Mouse (Mus musculus): ENCODE data around the gene Ext2. TPM values are rescaled to one million over a fixed set of nuclear protein-coding genes. Genes with fewer than 3 reads are reported as not detected.
A peak's percentile ranks its signal among the peaks of the same experiment; 100 is the strongest.

Gene Ext2
- 40.6 and 41.3 TPM in 2 replicates for total RNA-seq (2015)
- total RNA-seq (2017), result 26.1 and 28.7 TPM in 2 replicates

DNA sequence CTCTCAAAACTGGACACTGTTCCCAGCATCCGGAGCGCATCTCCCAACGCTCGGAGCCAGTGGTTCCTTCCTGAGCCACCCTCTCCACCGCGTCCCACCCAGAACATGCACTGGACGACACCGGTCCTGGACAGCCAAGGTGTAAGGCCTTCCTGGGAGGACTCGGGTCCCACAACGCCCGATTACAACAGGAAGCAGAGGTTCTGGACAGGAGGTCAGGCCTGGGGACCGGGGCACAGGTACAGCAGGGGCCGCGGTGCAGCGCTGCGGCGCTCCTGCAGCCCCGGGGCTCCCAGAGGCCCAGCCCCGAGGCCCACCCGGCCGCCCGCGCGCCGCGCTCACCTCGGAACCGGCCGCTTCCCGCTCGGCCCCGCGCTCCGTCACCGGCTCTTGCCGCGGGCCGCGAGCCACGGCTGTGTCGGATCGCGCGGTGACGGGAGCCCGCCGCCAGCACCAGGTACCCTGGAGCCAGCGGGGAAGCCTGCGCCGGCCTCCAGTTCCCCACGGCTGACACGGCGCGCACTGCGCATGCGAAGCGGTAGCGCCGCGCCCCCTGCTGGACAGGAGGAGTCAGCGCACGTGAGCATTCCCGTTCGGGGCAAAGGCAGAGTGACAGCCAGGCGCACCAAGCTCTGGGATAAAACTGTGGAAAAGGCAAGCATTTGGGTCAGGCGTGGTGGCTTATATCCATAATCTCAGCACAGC lies at the start of gene Ext2:
Ext2 (minus strand) TSS at position 524 of the 705 bp plus-strand sequence.
- peak; percentile 90 for ATAC-seq (replicated peaks; ENCODE audit: poor library complexity)

- ATAC-seq (replicated peaks; ENCODE audit: poor library complexity), result no peak
These were observed 49.1 kb upstream of the Ext2 start for GRCm38 (mm10) chr2:93871411-93871925.

GRCm38 (mm10) chr2:93870842-93871241 lies 48.5 kb upstream of the Ext2 start:
- peak; percentile 70 for ATAC-seq (replicated peaks; ENCODE audit: poor library complexity)

DNA sequence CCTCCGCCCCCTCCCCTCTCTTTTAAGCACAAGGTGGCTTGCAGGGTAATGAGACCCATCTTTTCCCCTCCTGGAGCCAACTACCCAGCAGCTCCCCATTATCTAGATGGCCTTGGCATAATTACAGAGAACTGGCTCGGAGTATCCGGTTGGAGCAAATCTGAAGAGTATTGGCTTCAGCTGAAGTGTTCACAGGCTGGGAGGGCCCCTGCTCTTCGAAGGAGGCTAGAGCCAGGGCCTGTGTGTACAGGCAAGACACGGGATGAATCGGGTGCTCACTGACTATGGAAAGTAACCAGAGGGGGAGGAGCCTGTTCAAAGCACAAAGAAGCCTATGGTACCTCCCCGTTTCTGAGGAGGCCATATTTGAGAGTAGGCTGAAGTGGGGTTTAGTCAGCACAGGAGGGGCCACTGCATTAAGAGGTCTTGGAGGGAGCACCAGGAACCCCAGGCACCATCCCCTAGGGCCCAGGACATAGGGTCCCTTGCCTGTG lies 46.8 kb upstream of the Ext2 start, which contains the start of gene Accsl:
Accsl (minus strand) TSS at position 51 of the 494 bp plus-strand sequence.
- ATAC-seq (replicated peaks; ENCODE audit: poor library complexity), result no peak

DNA sequence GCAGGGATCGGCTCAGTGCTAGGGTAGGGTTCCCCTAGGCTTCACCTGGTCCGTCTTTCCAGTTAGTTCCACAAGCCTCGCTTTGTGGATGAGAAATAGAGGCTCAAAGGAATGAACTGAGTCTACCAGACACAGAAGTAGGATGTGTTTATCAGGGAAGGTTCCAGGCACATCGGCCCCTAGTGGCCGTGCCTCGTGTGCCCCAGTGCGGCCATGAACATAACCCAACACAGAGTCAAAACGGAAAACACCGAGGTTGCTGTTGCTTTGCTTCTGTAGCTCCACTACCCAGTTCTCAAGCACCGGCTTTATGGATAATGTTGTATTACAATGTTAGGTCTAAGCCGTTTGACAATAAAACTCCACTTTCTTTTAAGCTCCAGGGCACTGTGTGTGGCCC lies 46.2 kb upstream of the Ext2 start:
- no peak for ATAC-seq (replicated peaks; ENCODE audit: poor library complexity)

GRCm38 (mm10) chr2:93863229-93863628 lies 40.9 kb upstream of the Ext2 start:
- no peak for ATAC-seq (replicated peaks; ENCODE audit: poor library complexity)

DNA sequence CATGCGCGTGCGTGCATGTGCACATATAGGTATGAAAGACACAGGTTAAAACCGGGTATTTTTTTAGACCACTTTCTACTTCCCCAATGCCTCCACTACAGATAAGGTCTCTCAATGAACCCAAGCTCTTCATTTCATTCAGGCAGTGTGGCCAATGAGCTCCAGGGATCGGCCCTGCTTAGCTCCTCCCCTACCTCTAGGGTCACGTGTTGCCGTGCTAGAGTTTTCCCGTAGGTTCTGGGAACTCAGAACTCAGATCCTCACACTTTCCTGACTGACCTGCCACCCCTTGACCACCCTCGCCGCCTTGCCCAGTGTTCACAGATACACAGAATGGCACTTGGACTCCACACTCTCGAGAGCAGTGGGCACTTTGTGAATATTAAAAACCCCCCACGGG lies 36.5 kb upstream of the Ext2 start:
- no peak for ATAC-seq (replicated peaks; ENCODE audit: poor library complexity)

DNA sequence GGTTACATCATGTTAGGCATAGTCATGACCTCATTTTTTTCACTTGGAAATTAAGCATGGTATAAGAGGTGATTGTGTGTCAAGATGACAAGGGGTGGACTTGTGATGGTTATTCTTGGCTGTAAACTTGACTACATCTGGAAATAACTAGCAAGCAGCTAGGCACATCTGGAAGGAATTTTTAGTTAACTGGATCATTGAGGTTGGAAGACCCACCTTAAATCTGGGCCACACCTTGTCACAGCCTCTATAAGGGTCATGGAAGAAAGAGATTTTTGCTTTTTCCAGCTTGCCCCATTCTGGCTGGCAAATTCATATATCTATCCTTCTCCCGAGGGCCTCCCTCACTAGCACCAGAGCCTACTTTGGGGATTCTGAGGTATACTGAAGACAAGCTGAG lies 28.9 kb upstream of the Ext2 start:
- no peak for ATAC-seq (replicated peaks; ENCODE audit: poor library complexity)

- ATAC-seq (replicated peaks; ENCODE audit: poor library complexity), result peak; percentile 47
These were observed 28.1 kb upstream of the Ext2 start for GRCm38 (mm10) chr2:93850317-93850944.

DNA sequence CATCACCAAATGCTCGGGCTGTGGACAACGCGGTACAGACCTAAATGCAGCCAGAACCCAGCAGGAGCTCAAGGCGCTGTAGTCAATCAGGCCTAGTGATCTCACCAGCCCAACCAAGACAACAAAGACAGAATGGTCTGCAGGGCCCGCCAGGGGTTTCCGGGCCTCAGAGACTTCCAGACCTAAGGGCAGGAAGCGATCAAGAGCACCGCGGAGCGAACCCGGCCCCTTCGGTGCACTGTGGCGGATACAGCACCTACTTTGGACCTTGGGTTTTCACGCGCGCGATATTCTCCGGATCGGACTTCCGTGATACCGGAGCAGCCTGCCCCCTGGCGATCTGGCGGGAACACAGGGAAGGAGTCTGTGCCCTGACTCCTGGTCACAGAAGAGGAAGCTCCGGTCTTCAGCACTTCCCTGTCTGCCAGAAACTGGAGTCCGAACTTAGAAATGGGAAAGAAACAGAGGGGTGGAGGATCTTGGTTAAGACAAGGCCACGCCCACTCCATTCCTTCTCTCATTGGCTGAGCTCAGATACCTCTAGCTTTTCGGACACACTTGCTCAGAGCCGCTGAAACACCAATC lies 27.2 kb upstream of the Ext2 start, which contains the start of gene Accs:
Accs (minus strand) TSS at position 439 of the 585 bp plus-strand sequence.
- ATAC-seq (replicated peaks; ENCODE audit: poor library complexity), result peak; percentile 90

GRCm38 (mm10) chr2:93841349-93841748 lies 19.0 kb upstream of the Ext2 start:
- ATAC-seq (replicated peaks; ENCODE audit: poor library complexity), result no peak

DNA sequence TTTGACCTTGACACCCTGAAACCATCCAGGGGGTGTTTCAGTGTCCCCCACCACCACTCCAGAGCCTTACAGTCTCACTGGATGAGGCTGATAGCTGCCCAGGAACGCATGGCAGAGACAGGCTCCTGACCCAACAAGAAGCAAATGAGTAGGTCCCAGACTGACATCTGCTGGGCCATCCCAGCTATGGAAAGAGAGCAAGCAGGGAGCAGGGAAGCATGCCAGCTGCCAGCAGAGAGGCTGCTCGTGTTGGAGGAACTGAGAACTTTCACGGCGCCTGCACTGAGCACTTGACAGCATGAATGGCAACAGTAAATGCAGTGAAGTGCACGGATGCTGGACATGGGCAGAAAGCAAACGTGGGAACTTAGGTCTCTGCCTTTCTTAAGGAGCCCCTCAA lies 17.7 kb upstream of the Ext2 start:
- ATAC-seq (replicated peaks; ENCODE audit: poor library complexity), result no peak

DNA sequence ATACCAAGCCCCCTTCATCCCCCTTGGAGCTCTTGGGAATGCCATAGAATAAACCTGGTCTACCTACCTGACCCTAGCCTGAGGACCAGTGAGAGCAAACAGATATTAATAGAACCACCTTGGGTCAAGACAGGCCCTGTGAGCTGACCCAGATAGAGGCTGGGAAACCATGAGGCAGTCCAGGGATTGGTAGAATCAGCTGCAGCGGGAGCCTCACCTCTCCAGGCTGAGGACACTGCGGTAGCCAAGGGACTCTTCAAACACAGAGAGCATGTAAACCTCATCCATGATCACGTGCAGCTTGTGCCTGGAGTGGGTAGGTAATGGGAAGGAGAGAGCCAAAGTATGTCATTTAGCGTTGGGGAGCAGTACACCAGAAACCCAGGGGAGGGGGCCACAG lies 16.6 kb upstream of the Ext2 start:
- ATAC-seq (replicated peaks; ENCODE audit: poor library complexity), result no peak

DNA sequence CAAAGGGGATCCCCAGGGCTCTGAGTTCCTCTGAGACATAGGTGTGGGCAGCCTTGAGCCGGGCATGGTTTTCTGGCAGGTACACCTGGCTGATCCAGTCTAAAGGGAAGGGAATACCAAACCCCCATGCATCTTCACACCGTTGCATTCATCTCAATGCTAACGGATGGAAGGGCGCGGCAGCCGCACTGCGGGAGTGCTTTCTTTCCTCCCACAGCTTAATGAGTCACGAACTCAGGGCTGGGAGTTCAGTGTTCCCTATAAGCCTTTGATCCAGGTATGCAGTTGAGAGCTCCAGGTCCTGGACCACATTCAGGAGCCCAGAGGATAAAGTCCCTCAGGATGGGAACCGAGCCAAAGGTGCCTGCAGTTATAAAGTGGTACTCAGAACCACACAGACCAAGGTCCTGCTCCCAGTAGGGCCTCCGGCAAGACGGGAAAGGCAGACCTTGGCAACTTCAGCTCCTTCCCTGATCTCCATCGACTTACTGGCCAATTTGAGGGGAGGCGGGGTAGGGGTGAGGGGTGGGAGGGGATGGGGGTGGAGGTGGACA lies 13.9 kb upstream of the Ext2 start:
- no peak for ATAC-seq (replicated peaks; ENCODE audit: poor library complexity)

GRCm38 (mm10) chr2:93835596-93835995 lies 13.2 kb upstream of the Ext2 start:
- no peak for ATAC-seq (replicated peaks; ENCODE audit: poor library complexity)

- ATAC-seq (replicated peaks; ENCODE audit: poor library complexity), result peak; percentile 95
These were observed 1.2 kb upstream of the Ext2 start for GRCm38 (mm10) chr2:93823519-93823918.

- peak; percentile 43; the same call in 1 of the 2 replicates for ATAC-seq (replicated peaks; ENCODE audit: poor library complexity)
These were observed 4.6 kb downstream of the Ext2 start for GRCm38 (mm10) chr2:93817791-93818190.

- no peak for ATAC-seq (replicated peaks; ENCODE audit: poor library complexity)
These were observed 9.0 kb downstream of the Ext2 start for GRCm38 (mm10) chr2:93813343-93813742.

DNA sequence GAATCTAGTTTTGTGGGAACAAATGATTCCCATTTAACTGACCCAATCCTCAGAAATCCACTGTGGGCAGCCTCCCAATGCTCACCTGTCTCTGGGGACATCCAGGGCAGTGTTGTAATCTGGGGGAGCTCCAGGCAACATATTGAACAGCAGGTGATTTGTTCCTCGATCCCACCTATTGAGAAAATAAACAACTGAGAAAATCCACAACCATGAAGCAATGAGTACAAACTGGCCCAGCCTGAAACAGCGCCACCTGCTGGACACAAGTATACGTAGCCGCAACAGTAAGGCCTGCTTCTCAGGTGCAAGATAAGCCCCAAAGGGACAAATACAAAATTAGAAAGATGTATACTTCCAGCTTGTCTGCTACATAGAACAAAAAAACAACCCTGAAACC lies 10.6 kb downstream of the Ext2 start:
- ATAC-seq (replicated peaks; ENCODE audit: poor library complexity), result peak; percentile 85

DNA sequence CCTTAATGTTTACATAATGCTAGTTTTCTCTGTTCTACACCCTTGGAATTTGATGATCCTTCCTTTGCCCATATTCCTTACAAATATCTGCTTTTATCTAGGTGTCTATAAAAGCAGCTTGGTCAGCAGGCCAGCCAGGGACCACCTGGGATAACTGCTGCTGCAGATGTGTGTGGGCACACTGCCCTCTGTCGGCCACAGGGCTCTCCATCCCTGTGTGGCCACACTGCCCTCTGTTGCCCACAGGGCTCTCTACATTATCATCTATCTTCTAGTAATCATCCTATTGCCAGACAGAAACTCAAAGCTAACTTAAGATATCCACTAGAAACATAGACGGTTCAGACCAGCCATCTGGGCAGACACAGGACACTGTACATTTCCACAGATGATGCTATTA lies 12.4 kb downstream of the Ext2 start:
- peak; percentile 92 for ATAC-seq (replicated peaks; ENCODE audit: poor library complexity)

- ATAC-seq (replicated peaks; ENCODE audit: poor library complexity), result no peak
These were observed 14.3 kb downstream of the Ext2 start for GRCm38 (mm10) chr2:93808071-93808470.
